Mouse (Mus musculus) CD4-positive naive resting alpha-beta T cell, adult 57 days (primary cell): Measurements from ENCODE around the gene Plxna3. TPM values are rescaled to one million over a fixed set of nuclear protein-coding genes. Genes with fewer than 3 reads are reported as not detected.

Experiments used
- total RNA-seq: library from RNA; stranded (reverse); gene quantifications from one replicate; pipeline ENCODE4 v1.2.4, GENCODE M21; 2023

The Plxna3 gene
- total RNA-seq, result 15.7 TPM

GRCm38 (mm10) chrX:74328725-74329161 is at the start of gene Plxna3:
Plxna3 (plus strand) TSS chrX:74329066.

GRCm38 (mm10) chrX:74281732-74282394 is 47.0 kb upstream of the Plxna3 start, which contains the start of the genes Taz and Dnase1l1:
Taz (plus strand) TSS chrX:74281912.
Dnase1l1 (minus strand) TSS chrX:74282337.

DNA sequence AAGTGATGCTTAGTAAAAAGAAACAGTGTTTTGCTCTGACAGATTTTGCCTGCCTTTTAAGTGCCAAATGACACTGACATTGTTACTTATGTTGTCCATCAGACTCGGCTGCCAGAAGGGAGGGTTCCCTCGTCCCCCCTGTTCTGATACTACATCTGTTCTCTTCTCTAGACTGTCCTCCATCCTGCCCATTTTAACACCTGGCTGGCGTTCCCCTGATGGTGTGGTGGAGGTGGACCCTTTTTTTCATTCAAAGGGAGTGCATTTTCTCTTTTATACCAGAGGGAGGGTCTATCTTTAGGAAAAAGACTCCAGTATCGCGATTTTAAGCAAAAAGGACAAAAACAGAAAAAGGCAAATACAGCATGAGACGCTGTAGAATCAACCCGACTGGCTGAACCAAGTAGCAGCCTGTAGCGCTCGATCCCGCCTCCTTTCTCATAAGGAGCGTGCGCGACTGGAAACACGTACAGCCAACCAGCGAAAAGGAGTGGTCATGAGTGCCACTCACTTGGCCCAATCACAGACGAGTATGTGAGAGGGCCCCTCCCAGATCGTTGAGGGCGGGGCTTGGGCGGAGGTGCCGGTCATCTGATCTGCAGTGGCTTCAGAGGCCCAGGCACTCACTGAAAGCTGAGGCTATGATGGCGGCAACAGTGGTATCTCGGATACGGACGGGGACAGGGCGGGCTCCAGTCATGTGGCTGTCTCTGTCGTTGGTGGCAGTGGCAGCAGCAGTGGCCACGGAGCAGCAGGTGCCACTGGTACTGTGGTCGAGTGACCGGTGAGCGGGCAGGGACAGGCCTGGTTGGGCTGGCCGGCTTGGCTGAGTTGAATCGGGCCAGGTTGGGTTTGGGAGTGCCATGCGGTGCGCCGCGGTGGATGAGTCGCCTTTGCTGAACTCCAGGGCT is 32.1 kb upstream of the Plxna3 start, which contains the start of gene Atp6ap1:
Atp6ap1 (plus strand) TSS at position 560 of the 911 bp plus-strand sequence.

DNA sequence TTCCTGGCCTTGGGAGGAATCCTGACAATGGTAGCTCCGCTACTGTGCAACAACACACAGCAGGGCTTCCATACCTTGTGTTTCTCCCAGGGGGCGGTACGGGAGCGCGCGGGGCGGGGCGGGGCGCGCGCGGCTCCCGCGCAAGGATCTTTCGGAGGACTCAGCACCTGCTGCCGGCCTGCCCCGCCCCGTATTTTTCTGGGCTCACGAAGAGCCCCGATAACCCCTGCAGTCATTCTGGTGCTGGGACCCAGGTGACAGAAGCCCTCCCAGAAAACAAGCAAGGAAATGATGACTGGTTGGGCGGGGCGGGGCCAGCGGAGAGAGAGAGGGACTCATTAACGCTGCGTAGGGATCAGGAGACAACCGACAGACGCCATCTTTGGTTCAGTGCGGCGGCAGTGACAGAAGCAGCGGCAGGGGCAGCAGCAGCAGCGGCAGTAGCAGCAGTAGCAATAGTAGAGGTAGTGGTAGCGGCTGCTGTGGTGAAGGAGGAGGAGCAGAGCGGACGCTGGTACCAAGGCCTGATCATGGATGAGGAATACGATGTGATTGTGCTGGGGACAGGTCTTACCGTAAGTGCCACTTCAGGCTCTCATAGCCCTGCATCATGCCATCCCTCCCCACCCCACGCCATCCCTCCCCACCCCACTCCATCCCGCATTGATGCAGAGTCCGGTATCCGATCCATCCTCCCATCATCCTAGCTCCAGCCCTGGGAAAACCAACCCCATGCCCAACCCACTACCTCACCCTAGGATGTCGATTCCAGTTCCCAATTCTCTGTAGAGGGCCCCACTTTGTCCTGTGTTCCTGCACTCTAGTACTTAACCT is 23.8 kb upstream of the Plxna3 start, which contains the start of gene Gdi1:
Gdi1 (plus strand) TSS at position 132 of the 834 bp plus-strand sequence.

DNA sequence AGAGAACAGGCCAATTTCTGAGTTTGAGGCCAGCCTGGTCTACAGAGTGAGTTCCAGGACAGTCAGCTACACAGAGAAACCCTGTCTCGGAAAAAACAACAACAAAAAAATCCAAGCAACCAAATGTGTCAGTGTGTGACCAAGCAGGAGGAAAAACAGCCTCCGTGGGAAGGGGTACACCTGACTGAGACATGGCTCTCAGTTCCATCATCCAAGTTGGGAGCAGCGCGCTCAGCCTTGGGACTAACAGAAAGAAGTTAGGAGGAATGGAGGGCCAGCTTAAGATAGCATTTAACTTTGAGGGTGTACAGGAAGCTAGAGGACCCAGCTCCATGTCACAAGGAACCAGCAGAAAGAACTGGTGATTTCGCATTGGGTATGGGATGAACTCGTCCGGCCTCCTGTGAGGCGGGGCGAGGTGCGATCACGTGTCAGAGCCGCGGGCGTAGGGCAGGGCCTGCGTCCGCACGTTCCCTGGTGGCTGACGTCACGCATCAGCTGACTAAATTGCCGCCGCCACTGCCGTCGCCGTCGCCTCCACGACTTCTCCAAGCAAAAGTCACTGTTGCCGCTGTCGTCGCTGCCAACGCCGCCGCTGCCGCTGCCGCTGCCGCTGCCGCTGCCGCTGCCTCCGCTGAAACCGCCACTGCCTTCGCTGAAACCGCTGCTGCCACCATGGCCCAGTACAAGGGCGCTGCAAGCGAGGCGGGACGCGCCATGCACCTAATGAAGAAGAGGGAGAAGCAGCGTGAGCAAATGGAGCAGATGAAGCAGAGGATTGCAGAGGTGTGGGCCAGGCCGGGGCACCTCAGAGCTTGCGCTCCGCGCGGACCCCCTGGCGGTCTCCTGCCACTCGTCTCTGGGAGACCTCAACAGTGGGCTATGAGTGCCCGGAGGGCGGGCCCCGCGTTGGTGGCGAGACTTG is 16.1 kb upstream of the Plxna3 start, which contains the start of gene Fam50a:
Fam50a (plus strand) TSS at position 494 of the 925 bp plus-strand sequence.

DNA sequence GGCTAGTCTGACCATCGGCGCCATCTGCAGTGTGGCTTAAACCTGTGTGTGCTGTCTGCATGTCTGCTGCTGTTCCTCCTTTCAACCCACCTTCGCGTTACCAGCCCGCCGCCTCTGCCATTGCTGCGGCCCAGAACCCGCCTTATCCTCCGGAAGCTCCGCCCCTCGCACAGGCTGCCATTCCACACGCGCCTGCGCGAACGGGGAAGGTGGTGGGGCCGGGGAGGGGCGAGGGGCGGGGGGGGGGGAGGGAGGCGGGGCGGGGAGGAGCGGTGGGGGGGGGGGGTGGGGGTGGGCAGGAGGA is 24.6 kb downstream of the Plxna3 start, which contains the start of gene Lage3:
Lage3 (minus strand) TSS at position 152 of the 304 bp plus-strand sequence.

GRCm38 (mm10) chrX:74372888-74373549 is 44.2 kb downstream of the Plxna3 start, which contains the start of the genes Ubl4a and Slc10a3:
Ubl4a (minus strand) TSS chrX:74373218.
Slc10a3 (minus strand) TSS chrX:74373349.

GRCm38 (mm10) chrX:74392535-74393443 is 63.9 kb downstream of the Plxna3 start, which contains the start of the genes Fam3a and Ikbkg:
Fam3a (minus strand) TSS chrX:74393272.
Ikbkg (plus strand) TSS chrX:74393290.

Other genes starting within 250 kb of the Plxna3 start
- not detected for gene Opn1mw, start 201.6 kb upstream of the Plxna3 start, total RNA-seq
- 55.7 TPM for gene Mecp2, start 193.7 kb upstream of the Plxna3 start, total RNA-seq
- gene Tex28, start 161.2 kb upstream of the Plxna3 start, total RNA-seq, result not detected
- 4.5 TPM for gene Tktl1, start 151.8 kb upstream of the Plxna3 start, total RNA-seq
- gene Flna, start 79.2 kb upstream of the Plxna3 start, total RNA-seq, result 780 TPM
- 71.4 TPM for gene Emd, start 74.4 kb upstream of the Plxna3 start, total RNA-seq
- gene Rpl10, start 58.3 kb upstream of the Plxna3 start, total RNA-seq, result 621 TPM
- gene Taz, start 47.2 kb upstream of the Plxna3 start, total RNA-seq, result 70.3 TPM
- 13.3 TPM for gene Dnase1l1, start 46.7 kb upstream of the Plxna3 start, total RNA-seq
- gene Atp6ap1, start 32.0 kb upstream of the Plxna3 start, total RNA-seq, result 98.5 TPM
- gene Gdi1, start 24.1 kb upstream of the Plxna3 start, total RNA-seq, result 250 TPM
- 70.9 TPM for gene Fam50a, start 16.0 kb upstream of the Plxna3 start, total RNA-seq
- gene Lage3, start 24.6 kb downstream of the Plxna3 start, total RNA-seq, result 20.2 TPM
- 25.3 TPM for gene Ubl4a, start 44.2 kb downstream of the Plxna3 start, total RNA-seq
- gene Slc10a3, start 44.3 kb downstream of the Plxna3 start, total RNA-seq, result 15.4 TPM
- gene Fam3a, start 64.2 kb downstream of the Plxna3 start, total RNA-seq, result 17.3 TPM
- gene Ikbkg, start 64.2 kb downstream of the Plxna3 start, total RNA-seq, result 57.8 TPM
- 32.0 TPM for gene G6pdx, start 100.1 kb downstream of the Plxna3 start, total RNA-seq
- gene Gm6880, start 152.3 kb downstream of the Plxna3 start, total RNA-seq, result not detected
- not detected for gene Olfr1326-ps1, start 245.8 kb downstream of the Plxna3 start, total RNA-seq